Mouse (Mus musculus) fat pad, adult 2 months (tissue): ENCODE data around the gene Sowahb.
"Not testable (repeated sequence)": the region's sequence is repeated elsewhere in the genome, so short reads cannot be mapped to it uniquely, and the experiment has no call there.

Experiments
- DNase-seq: peaks from one replicate; pipeline ENCODE4 v3.0.0-alpha.2; 2011; ENCODE audit warnings: low read depth, low spot score; ENCODE audit errors: extremely low read depth

The Sowahb gene

DNA sequence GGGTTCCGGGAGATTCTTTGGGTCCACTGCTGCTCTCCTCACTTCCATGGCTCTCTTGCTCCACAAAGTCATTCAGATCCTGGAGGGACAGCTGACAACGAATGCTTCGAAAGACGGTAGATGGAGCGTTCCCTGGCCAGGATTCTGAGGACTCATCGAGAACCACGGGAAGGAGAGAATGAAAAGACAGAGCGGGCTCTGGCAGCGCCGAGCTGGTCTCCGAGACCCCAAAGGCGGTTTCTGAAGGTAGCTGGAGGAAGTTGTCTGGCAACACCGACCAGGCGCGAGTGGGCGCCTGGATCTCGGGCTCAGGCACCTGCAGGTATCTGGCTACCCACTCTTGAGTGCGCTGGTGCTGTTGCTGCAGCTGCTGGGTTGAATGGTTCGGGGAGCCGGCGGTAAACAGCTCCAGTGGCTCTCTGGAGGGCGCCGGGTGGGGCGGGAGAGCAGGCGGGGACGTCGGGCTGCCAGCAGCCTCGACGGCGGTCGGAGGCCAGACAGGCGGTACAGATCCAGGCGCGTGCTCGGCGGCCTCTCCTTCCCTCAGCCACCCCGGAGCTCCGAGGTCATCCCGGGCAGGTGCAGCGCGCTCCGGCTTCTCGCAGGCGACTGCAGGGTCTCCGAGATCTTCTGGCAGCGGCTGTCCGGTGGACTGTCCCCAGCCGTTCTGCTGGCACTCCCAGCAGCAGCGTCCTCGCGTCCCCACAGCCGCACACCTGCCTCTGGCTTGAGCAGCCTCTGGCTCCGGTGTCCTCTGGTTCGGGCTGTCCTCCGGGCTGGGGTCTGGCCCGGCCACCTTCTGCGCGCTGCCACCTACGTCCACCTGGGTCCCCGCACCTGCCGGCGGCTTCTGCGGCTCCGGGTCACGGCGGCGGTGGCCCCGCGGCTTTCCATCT lies 886 bp downstream of the Sowahb start:
- no peak for DNase-seq

DNA sequence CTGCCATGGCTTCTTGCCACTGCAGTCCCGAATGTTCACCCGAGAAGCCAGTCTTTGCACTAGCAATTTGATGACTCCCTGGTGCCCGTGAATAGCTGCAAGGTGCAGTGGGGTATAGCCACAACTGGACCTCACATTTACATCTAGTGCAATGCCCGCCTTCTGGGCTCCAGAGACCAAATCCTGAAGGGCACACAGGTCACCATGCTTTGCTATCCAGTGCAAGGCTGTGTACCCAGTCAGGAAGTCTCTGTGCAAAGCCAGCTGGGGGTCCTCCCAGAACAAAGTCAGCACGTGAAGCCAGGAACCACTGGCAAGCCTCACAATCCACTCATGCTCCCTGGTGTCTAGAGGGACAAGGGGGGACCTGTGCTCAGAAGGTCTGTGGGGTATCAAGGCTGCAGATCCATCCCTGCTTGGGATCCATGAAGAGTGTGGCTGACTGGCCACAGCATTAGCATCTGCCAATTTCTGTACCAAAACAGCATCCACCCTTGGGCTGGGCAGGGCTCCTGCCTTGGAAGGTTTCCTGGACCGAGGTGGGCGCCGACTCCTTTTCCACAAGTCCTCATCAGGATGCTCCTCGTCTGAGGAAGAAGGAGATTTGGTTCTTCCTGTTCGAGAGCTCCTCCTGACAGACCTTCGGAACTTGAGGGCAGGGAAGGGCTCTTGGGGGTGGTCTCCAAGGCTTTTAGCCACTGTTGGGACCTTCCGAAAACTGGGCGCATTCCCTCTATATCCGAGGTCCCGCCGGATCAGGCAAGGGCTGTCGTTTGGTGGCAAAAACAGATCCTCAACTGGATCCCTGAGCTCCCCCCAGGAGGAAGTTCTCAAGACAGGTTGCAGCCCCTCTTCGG lies 1.8 kb downstream of the Sowahb start:
- no peak for DNase-seq

- no peak for DNase-seq
Observed at GRCm38 (mm10) chr5:93042031-93042430, 2.8 kb downstream of the Sowahb start.

DNA sequence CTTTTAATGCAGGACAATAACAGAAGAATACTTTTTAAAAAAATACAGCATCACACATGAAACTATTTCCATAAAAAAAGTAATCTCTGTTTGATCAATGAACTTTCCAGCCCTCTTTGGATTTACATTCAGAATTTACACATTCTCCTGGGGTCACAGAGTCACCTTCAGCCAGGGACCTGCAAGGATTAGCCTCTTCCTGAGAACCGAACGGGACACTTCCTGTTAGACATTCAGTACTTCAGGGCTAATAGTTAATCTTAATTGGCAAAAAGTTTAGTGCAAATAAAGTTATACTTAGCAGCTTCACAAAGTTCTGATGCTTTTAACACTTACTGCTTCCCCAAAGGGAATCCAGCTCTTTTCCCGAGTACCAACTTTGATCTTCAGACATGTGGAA lies 3.5 kb downstream of the Sowahb start:
- no peak for DNase-seq

DNA sequence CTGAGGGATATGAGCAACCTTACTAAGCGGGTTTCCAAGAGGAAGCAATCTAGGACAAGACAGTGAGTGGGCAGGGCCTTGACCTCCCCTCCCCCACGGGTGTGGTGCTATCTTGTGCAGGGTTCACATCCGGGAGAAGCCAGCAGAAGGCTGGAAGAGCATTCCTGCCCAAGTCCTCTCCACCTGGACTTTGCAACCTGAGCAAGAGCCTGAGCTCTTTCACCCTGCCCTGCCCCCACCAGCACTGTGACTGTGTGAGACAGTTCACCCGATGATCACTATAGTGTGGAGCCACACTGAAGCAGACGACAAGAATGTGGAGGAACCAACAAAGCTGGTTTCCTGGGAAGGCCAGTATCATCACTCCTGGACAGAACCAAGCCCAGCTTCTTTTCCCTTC lies 4.7 kb downstream of the Sowahb start:
- DNase-seq: no peak

DNA sequence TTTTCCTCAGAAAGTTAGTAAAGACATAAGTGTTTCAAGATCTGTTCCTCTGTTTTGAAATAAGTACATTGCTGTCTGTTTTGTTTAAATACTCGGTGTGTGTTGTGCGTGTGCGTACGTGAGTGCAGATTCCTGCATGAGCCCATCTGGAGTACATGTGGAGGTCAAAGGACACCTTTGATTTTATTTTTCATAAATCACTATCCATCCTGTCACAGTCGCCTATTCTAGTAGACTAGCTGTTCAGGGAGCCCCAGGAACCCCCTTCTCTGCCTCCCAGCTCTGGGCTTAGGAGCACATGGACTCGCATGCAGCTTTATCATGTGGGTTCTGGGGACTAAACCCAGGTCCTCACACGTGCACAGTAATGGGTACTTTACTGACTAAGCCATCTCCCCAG lies 8.6 kb downstream of the Sowahb start:
- no peak for DNase-seq

DNA sequence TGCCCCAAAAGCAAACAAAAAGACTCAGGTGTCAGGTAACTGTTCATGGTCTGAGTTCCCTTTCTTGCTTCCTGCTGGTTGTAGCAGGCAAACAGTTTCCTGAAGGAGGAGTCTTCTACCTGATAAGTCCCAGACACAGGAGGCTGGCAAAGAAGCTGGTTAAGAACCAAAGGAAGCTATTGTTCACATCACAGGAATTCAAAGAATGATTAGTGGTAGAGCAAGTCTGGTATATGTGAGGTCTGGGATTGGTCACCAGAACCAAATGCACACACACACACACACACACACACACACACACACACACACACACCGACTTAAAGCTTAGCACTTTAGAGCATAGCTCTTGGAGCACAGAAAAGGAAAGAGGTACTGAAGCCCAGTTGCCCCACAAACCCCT lies 9.5 kb downstream of the Sowahb start:
- no peak for DNase-seq

DNA sequence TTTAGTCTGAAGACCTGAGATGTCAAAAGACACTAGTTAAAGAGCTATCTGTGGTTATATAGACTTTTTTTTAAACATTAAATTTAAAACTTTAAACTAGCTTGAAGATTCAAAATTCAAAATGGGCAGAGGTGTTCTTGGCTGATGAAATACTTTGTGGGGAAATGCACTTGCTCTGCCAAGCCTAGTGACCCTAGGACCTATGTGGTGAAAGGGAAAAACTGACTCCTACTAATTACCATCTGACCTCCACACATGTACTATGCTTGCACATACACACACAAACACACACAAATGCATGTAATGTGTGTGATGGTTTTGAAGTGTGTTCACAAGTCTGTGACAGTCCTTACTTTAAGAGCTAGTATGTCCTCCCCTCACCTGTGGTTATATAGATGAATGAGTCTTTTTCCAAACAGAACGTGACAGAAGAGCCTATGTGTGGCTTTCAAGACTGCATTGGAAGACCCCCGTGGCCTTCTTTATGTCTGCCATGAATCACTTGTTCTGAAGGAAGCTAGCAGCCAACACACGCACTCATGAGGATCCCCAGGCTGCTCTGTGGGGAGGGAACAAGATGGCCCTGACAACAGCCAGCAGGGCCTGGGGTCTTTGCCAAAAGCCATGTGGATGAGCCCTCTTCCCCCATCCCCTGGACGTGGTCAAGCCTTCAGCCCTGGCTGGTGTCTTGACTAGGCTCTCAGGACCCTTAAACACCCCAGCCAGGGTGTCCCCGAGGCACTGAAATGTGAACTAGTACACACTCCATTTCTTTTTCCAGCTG lies 11.5 kb downstream of the Sowahb start:
- no peak for DNase-seq

DNA sequence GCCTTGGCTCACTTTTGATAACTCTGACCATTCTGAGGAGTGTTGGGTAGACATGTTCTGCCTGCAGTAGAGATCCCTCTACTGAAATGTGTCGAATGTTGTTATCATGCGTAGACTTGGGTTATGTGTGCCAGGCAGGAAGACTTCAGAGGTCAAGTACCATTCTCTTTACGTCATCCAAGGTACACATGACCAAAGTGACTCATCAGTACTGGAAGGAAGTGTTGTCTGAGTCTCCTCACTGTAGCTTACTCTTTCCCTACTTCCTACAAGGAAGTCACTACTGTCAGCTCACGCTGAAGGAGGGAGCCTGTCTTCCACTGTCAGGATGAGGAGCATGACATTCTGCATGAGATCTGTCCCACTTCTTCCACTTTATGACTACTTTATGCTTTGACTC lies 12.2 kb downstream of the Sowahb start:
- no peak for DNase-seq

GRCm38 (mm10) chr5:93030869-93031268 lies 14.0 kb downstream of the Sowahb start:
- DNase-seq: no peak

DNA sequence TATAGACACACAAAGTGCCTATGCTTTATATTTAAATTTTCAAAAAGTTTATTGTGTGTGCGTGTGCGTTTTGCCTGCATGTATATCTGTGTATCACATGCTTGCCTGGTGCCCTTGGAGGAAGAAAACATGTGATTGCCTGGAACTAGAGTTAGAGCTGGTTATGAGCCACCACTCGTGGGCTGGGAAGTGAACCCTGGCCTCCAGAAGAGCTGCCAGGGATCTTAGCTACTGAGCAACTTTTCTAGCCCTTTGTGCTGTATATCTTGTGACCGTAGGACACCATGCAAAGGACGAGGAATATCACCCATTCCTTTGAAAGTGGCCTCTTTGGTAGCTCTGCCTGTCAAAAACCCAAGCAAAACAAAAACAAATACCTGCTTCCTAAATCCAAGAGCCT lies 14.4 kb downstream of the Sowahb start:
- DNase-seq: no peak

DNA sequence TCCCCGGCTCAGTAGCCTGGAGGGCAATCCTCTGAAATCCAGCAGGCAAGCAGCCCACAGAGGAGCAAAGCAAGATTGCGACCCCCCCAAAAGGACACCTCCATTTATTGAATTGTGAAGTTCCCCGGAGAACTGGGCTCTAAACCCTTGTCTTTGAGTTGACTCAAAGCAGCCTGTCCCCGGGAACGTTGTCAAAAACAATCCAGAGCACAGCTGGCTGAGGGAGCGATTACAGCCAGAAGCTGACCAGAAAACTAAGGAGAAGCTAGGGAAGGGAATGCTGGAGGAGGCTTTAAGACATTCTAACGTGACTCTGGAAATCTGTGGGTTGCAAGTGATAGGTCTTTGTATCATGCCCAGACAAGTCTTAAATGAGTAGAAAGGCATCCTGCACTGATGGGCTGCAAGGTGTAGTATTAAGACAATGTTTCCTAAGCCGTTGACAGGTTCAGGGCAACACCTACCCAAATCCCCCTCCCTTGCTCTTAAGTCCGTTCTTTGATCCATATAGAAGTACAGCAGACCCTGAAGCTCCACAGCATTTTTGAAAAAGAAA lies 17.6 kb downstream of the Sowahb start:
- no peak for DNase-seq

- no peak for DNase-seq
Observed at GRCm38 (mm10) chr5:93026437-93027119, 18.2 kb downstream of the Sowahb start.

DNA sequence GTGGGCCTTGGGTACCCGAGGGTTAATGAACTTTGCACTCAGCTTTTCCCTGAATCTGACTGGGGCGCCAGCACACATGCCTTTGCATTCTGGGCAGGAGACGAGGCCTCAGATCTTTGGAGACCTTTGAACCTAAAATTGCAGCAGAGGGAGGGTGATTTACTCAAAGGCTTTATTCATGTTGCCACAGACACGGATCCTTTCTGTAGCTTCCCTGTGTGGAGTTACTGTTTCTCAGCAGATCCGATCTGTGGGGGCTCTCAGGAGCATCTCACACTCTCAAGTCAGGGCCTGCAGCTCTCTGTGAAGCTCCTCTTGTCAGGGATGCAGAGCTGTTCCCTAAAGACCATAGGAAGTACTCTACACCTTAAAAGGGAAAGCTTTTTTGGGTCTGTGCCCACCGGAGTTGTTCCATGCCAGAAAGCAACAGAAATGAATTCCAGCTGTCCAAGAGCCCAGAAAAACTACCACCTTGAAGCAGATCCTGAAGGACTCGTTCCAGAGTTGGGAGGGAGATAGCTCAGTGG lies 20.0 kb downstream of the Sowahb start:
- DNase-seq: no peak

- no peak for DNase-seq
Observed at GRCm38 (mm10) chr5:93022126-93022797, 22.6 kb downstream of the Sowahb start.

- no peak for DNase-seq
Observed at GRCm38 (mm10) chr5:93020024-93020666, 24.7 kb downstream of the Sowahb start.

DNA sequence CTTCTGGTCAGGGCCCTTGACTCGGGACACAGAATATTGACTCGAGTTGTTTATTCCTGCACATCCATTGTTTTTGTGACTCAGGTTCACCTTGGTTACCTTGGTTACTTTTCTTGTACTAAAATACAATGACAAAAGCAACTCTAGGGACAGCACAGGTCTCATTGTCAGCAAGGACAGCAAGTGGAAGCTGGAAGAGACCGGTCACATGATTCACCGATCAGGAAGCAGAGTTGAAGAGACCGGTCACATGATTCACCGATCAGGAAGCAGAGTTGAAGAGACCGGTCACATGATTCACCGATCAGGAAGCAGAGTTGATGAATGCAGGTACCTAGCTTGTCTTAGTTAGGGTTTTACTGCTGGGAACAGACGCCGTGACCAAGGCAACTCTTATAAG lies 25.6 kb downstream of the Sowahb start:
- DNase-seq: not testable (repeated sequence)

DNA sequence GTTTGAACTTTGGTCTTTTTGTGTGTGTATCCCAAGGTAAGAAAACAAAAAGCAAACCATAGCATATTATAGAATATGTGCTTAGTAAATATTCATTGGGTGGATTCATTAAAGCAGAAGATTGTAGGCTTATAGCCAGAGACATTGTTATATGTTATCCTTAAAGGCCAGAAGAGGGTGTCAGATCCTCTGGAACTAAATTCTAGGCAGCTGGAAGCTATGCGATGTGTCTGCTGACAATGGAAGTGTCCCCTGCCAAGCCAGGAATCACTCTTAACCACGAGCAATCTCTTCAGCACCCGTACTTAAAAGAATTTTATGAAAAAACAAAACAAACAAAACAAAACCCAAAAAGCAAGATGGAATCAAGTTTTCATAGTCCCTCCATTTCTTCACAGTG lies 27.1 kb downstream of the Sowahb start:
- DNase-seq: no peak

- no peak for DNase-seq
Observed at GRCm38 (mm10) chr5:93008256-93008655, 36.6 kb downstream of the Sowahb start.
